Mouse (Mus musculus) lung, adult 2 months (tissue): ENCODE measurements at regions not wholly inside any gene's neighbourhood (a gene's known extent, or its start where the extent isn't known, plus 50 kb on each side); places are given as distances from the start of the nearest gene placed in this dataset.

ENCODE experiments used
- CTCF ChIP-seq: fragments of 200-500 bp; IDR thresholded peaks from 2 replicates; pipeline ENCODE4 v1.5.1; 2011; ENCODE audit warnings: mild to moderate bottlenecking, low read length, control low read depth; ENCODE audit not compliant: insufficient read depth
- POLR2A ChIP-seq: fragments of 200-500 bp; IDR thresholded peaks from 2 replicates; pipeline ENCODE4 v1.6.1; 2011; ENCODE audit warnings: low read depth, mild to moderate bottlenecking, control low read depth, low read length, borderline replicate concordance; ENCODE audit errors: extremely low read depth

DNA sequence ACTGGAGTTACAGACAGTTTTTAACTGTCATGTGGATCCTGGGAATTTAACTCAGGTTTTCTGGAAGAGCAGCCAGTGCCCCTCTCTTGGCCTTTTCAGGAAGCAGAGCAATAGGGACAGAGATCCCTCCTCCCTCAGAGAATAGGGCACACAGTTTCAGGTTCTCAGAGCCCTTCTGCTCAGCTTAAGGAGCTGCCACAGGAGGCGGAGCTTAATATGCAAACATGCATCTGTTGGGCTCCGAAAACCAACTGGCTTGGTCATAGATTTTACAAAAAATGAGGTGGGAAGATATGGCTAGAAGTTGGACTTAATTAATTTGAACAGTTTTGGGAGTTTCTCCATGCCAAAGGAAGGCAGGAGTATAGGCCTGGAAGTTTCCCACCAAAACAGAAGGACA, 61.9 kb upstream of the Znrf2 start:
- TF ChIP-seq POLR2A (no peak), CTCF (no peak)
